Mouse (Mus musculus) MEL (cell line): ENCODE measurements around the gene Polk. TPM values are rescaled to one million over a fixed set of nuclear protein-coding genes. Genes with fewer than 3 reads are reported as not detected.

Experiments
- DNase-seq: peaks from one replicate; pipeline ENCODE4 v3.0.0; 2011; ENCODE audit warnings: low read depth, low spot score
- H3K27ac ChIP-seq: 2 replicates; pipeline ENCODE4 v1.5.1; 2012; ENCODE audit warnings: low read depth, mild to moderate bottlenecking, control low read depth, low read length, moderate library complexity; ENCODE audit not compliant: control insufficient read depth
- H3K27me3 ChIP-seq, 2 experiments: fragments of 150-350 bp in 1 of 2; sonication (generic) in 1 of 2; 2 replicates each; pipeline ENCODE4 v1.6.1; 2012; ENCODE audit warnings: low read length in 2 of 2, mild to moderate bottlenecking in 2 of 2, improper control_type of control experiment in 1 of 2, moderate library complexity in 1 of 2; ENCODE audit not compliant: insufficient read depth in 2 of 2, control insufficient read depth in 1 of 2
- H3K36me3 ChIP-seq, 2 experiments: 2 replicates each; pipeline ENCODE4 v1.6.1; 2012 to 2014; ENCODE audit warnings: low read length in 2 of 2, improper control_type of control experiment in 1 of 2, inconsistent platforms in 1 of 2, mild to moderate bottlenecking in 1 of 2; ENCODE audit not compliant: insufficient read depth in 2 of 2, control insufficient read depth in 1 of 2
- H3K4me1 ChIP-seq, 2 experiments: fragments of 150-350 bp in 1 of 2; sonication (generic) in 1 of 2; 2 replicates each; pipeline ENCODE4 v1.6.1; 2012; ENCODE audit warnings: low read length in 2 of 2, improper control_type of control experiment in 1 of 2, mild to moderate bottlenecking in 1 of 2; ENCODE audit not compliant: insufficient read depth in 2 of 2, control insufficient read depth in 1 of 2
- H3K4me3 ChIP-seq, 2 experiments: fragments of 150-350 bp in 1 of 2; sonication (generic) in 1 of 2; 2 replicates each; pipeline ENCODE4 v1.5.1; 2012; ENCODE audit warnings: low read depth in 2 of 2, low read length in 2 of 2, mild to moderate bottlenecking in 2 of 2, moderate library complexity in 2 of 2, control low read depth in 1 of 2, improper control_type of control experiment in 1 of 2; ENCODE audit not compliant: control insufficient read depth in 1 of 2, insufficient read depth in 1 of 2
- H3K79me2 ChIP-seq: 2 replicates; pipeline ENCODE4 v1.6.1; 2012; ENCODE audit warnings: mild to moderate bottlenecking, low read length, moderate library complexity; ENCODE audit not compliant: control insufficient read depth, poor library complexity, insufficient read depth
- H3K9ac ChIP-seq: 2 replicates; pipeline ENCODE4 v1.6.1; 2012; ENCODE audit warnings: low read depth, mild to moderate bottlenecking, control low read depth, low read length, moderate library complexity; ENCODE audit not compliant: control insufficient read depth, poor library complexity, severe bottlenecking
- H3K9me3 ChIP-seq: fragments of 150-350 bp; sonication (generic); replicated peaks from 2 replicates; pipeline ENCODE4 v1.6.1; 2012; ENCODE audit warnings: mild to moderate bottlenecking, low read length, improper control_type of control experiment, moderate library complexity; ENCODE audit not compliant: insufficient read depth
- BHLHE40 ChIP-seq: IDR thresholded peaks from 2 replicates; pipeline ENCODE4 v1.6.1; 2012; ENCODE audit warnings: low read depth, mild to moderate bottlenecking, inconsistent platforms, low read length, improper control_type of control experiment, borderline replicate concordance
- CHD1 ChIP-seq: IDR thresholded peaks from 2 replicates; pipeline ENCODE4 v1.6.1; 2012; ENCODE audit warnings: low read depth, mild to moderate bottlenecking, inconsistent platforms, low read length, improper control_type of control experiment
- CHD2 ChIP-seq: IDR thresholded peaks from 2 replicates; pipeline ENCODE4 v1.6.1; 2011; ENCODE audit warnings: low read length, improper control_type of control experiment
- E2F4 ChIP-seq: IDR thresholded peaks from 2 replicates; pipeline ENCODE4 v1.6.1; 2011; ENCODE audit warnings: low read depth, low read length, improper control_type of control experiment, borderline replicate concordance
- EP300 ChIP-seq, 2 experiments: IDR thresholded peaks; 2 replicates each; pipeline ENCODE4 v1.6.1; 2011; ENCODE audit warnings: improper control_type of control experiment in 2 of 2, low read length in 2 of 2, low read depth in 1 of 2, mild to moderate bottlenecking in 1 of 2
- ETS1 ChIP-seq: IDR thresholded peaks from 2 replicates; pipeline ENCODE4 v1.6.1; 2012; ENCODE audit warnings: low read depth, mild to moderate bottlenecking, inconsistent platforms, low read length, improper control_type of control experiment, moderate library complexity
- GABPA ChIP-seq: IDR thresholded peaks from 2 replicates; pipeline ENCODE4 v1.6.1; 2012; ENCODE audit warnings: low read depth, mild to moderate bottlenecking, inconsistent platforms, low read length, improper control_type of control experiment, moderate library complexity
- GATA1 ChIP-seq: IDR thresholded peaks from 2 replicates; pipeline ENCODE4 v1.6.1; 2011; ENCODE audit warnings: low read depth, low read length, improper control_type of control experiment
- HCFC1 ChIP-seq: IDR thresholded peaks from 2 replicates; pipeline ENCODE4 v1.6.1; 2012; ENCODE audit warnings: low read depth, mild to moderate bottlenecking, inconsistent platforms, low read length, improper control_type of control experiment, moderate library complexity
- KAT2A ChIP-seq: conservative IDR thresholded peaks from 2 replicates; pipeline ENCODE4 v1.6.1; 2012; ENCODE audit warnings: low read depth, low read length, improper control_type of control experiment, inconsistent platforms
- MAFK ChIP-seq: IDR thresholded peaks from 2 replicates; pipeline ENCODE4 v1.6.1; 2011; ENCODE audit warnings: low read depth, mild to moderate bottlenecking, low read length, improper control_type of control experiment, borderline replicate concordance
- MEF2A ChIP-seq: IDR thresholded peaks from 2 replicates; pipeline ENCODE4 v1.6.1; 2014; ENCODE audit warnings: low read depth, mild to moderate bottlenecking, inconsistent platforms, low read length, improper control_type of control experiment; ENCODE audit not compliant: poor library complexity, insufficient replicate concordance, severe bottlenecking; ENCODE audit errors: extremely low read depth
- MYB ChIP-seq: IDR thresholded peaks from 2 replicates; pipeline ENCODE4 v1.6.1; 2011; ENCODE audit warnings: mild to moderate bottlenecking, low read depth, low read length, improper control_type of control experiment
- NELFE ChIP-seq: IDR thresholded peaks from 2 replicates; pipeline ENCODE4 v1.6.1; 2011; ENCODE audit warnings: low read depth, low read length, improper control_type of control experiment
- NRF1 ChIP-seq: IDR thresholded peaks from 2 replicates; pipeline ENCODE4 v1.6.1; 2014; ENCODE audit warnings: low read depth, mild to moderate bottlenecking, inconsistent platforms, low read length, improper control_type of control experiment, moderate library complexity; ENCODE audit not compliant: poor library complexity, insufficient read depth, severe bottlenecking
- RCOR1 ChIP-seq: IDR thresholded peaks from 2 replicates; pipeline ENCODE4 v1.6.1; 2012; ENCODE audit warnings: low read depth, mild to moderate bottlenecking, inconsistent platforms, low read length, improper control_type of control experiment
- SIN3A ChIP-seq: IDR thresholded peaks from 2 replicates; pipeline ENCODE4 v1.6.1; 2012; ENCODE audit warnings: low read length, improper control_type of control experiment, inconsistent platforms
- TBP ChIP-seq: IDR thresholded peaks from 2 replicates; pipeline ENCODE4 v1.8.0; 2011; ENCODE audit warnings: low read depth, low read length, improper control_type of control experiment
- UBTF ChIP-seq: IDR thresholded peaks from 2 replicates; pipeline ENCODE4 v1.6.1; 2012; ENCODE audit warnings: low read depth, mild to moderate bottlenecking, inconsistent platforms, low read length, improper control_type of control experiment, moderate library complexity, borderline replicate concordance; ENCODE audit not compliant: insufficient read depth
- ZMIZ1 ChIP-seq: IDR thresholded peaks from 2 replicates; pipeline ENCODE4 v1.6.1; 2012; ENCODE audit warnings: low read depth, mild to moderate bottlenecking, inconsistent platforms, low read length, improper control_type of control experiment, moderate library complexity
- ZNF384 ChIP-seq: IDR thresholded peaks from 2 replicates; pipeline ENCODE4 v1.6.1; 2012; ENCODE audit warnings: low read depth, mild to moderate bottlenecking, inconsistent platforms, low read length, improper control_type of control experiment
- polyA plus RNA-seq, 2 experiments: library from polyadenylated mRNA; stranded (reverse) in 1 of 2; unstranded in 1 of 2; fragments of >175 nt in 1 of 2; fragments of >200 nt in 1 of 2; gene quantifications; 2 replicates each; pipeline versions ENCODE4 v1.2.1 to v1.2.4; 2012; ENCODE audit warnings: low replicate concordance in 2 of 2, low read depth in 1 of 2; ENCODE audit not compliant: insufficient read length in 2 of 2, insufficient read depth in 1 of 2, missing spikeins in 1 of 2
- total RNA-seq: library from RNA; depleted of rRNA; stranded (reverse); fragments of 300-350 nt; gene quantifications from 2 replicates; pipeline ENCODE4 v1.2.3, GENCODE M21; 2012

The Polk gene
- total and polyA plus RNA-seq, 3 experiments = 2.9 to 3.6 TPM; not detected in 1

- Histone ChIP-seq H3K27ac (no peak overlapping the region), H3K9ac (no peak overlapping the region), H3K4me1 (no peaks in the 10 kb centered on the region)
Measured at GRCm38 (mm10) chr13:96470556-96470955, 71.8 kb downstream of the Polk start.

DNA sequence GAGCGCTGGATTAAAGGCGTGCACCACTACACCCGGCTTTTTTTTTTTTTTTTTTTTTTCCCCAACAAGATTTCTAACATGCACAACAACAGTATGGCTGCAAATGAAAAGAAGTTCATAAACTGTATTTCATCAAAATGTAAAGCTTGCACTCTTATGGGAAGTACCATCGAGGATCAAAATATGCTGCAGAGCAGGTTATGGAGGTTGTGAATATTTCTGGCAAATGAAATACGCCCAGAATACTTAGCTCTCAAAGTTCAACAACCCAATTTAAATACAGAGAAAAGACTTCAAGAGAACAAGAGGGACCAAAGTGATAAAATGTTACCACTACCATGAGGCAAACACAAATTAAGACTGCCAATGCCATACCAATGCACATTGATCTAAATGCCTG is 73.7 kb downstream of the Polk start:
- Histone ChIP-seq H3K27me3 (no peaks in the 10 kb centered on the region), H3K4me1 (no peaks in the 10 kb centered on the region), H3K79me2 (no peaks in the 10 kb centered on the region), H3K36me3 (no peaks in the 10 kb centered on the region), H3K27ac (no peak overlapping the region), H3K9me3 (no peaks in the 10 kb centered on the region), H3K4me3 (no peak overlapping the region), H3K9ac (no peak overlapping the region)
- no peak for DNase-seq
- TF ChIP-seq CHD1 = no peak
- TF ChIP-seq KAT2A = no peak
- no peak for TF ChIP-seq TBP
- TF ChIP-seq GABPA = no peak
- TF ChIP-seq BHLHE40 = no peak

More at GRCm38 (mm10) chr13:96470556-96470955, 71.8 kb downstream of the Polk start:
- no peak for DNase-seq
- Histone ChIP-seq H3K4me3 (no peak overlapping the region), H3K36me3 (no peaks in the 10 kb centered on the region), H3K79me2 (no peaks in the 10 kb centered on the region), H3K9me3 (no peaks in the 10 kb centered on the region), H3K27me3 (no peaks in the 10 kb centered on the region)
- TF ChIP-seq RCOR1 = no peak
- no peak for TF ChIP-seq SIN3A
- no peak for TF ChIP-seq MYB
- no peak for TF ChIP-seq GATA1
- no peak for TF ChIP-seq EP300 (IDR thresholded peaks at IDR 0.05; ENCODE audit: low read depth in 1 of 2, low read length in 2 of 2)
- no peak for TF ChIP-seq MEF2A
- no peak for TF ChIP-seq HCFC1
- TF ChIP-seq ZNF384 = no peak
- no peak for TF ChIP-seq NELFE
- TF ChIP-seq MAFK = no peak
- TF ChIP-seq KAT2A = no peak
- TF ChIP-seq GABPA = no peak
- TF ChIP-seq UBTF = no peak
- no peak for TF ChIP-seq TBP
- TF ChIP-seq ZMIZ1 = no peak
- no peak for TF ChIP-seq ETS1
- no peak for TF ChIP-seq NRF1
- no peak for TF ChIP-seq E2F4
- TF ChIP-seq CHD2 = no peak
